Mouse (Mus musculus): Measurements from ENCODE around the gene Slc25a30. TPM values are rescaled to one million over a fixed set of nuclear protein-coding genes. Genes with fewer than 3 reads are reported as not detected.

Gene Slc25a30
- total and polyA plus RNA-seq, 3 experiments: 20.3 to 24.0 TPM; not detected in 1

DNA sequence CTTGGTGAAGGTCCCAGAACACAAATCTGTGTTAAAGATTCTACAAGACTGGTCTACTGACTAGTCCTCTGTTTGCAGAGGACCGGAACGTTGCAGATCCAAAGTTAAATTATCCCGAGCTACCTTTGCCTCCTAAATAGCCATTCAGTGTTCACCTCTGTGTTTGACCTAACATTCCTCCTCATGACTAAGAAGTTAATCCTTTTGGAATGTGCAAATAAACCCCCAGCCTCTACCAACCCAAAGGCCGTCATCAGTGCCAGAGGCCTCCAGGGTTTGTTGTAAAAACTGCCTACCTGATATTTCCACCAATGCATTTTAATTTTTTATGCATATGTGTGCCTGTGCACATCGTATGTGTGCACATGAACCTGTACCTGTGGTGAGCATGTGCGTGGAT lies 7.5 kb upstream of the Slc25a30 start:
- Histone ChIP-seq H3K27ac (ENCODE audit: control insufficient read depth, low read depth, low read length) (no peak overlapping the region), H3K4me3 (ENCODE audit: control insufficient read depth in 1 of 2, insufficient read depth in 1 of 2, low read depth in 2 of 2, low read length in 2 of 2) (no peak overlapping the region), H3K4me1 (ENCODE audit: control insufficient read depth in 1 of 2, insufficient read depth in 2 of 2, low read length in 2 of 2) (peaks cover 0 to 3% of the 10 kb centered on the region in 2 experiments; a peak in 1 of 4 replicates), H3K36me3 (ENCODE audit: control insufficient read depth in 1 of 2, insufficient read depth in 2 of 2, low read length in 2 of 2) (peaks cover 0 to 7% of the 10 kb centered on the region in 2 experiments; a peak in 2 of 4 replicates), H3K9me3 (replicated peaks; ENCODE audit: insufficient read depth, low read length) (no peaks in the 10 kb centered on the region), H3K27me3 (ENCODE audit: control insufficient read depth in 1 of 2, insufficient read depth in 2 of 2, low read length in 2 of 2) (peaks cover 7 to 23% of the 10 kb centered on the region in 2 experiments), H3K9ac (ENCODE audit: control insufficient read depth, low read depth, low read length, poor library complexity, severe bottlenecking) (no peak overlapping the region), H3K79me2 (ENCODE audit: control insufficient read depth, insufficient read depth, low read length, poor library complexity) (no peaks in the 10 kb centered on the region)
- no peak for DNase-seq (ENCODE audit: low read depth, low spot score)
- TF ChIP-seq TAL1 (IDR thresholded peaks at IDR 0.05; ENCODE audit: low read length): no peak
- TF ChIP-seq HCFC1 (IDR thresholded peaks at IDR 0.05; ENCODE audit: low read depth, low read length): no peak
- TF ChIP-seq MXI1 (IDR thresholded peaks at IDR 0.05; ENCODE audit: low read depth, low read length): no peak
- TF ChIP-seq NELFE (IDR thresholded peaks at IDR 0.05; ENCODE audit: low read depth, low read length): no peak
- TF ChIP-seq EP300 (IDR thresholded peaks at IDR 0.05; ENCODE audit: low read depth in 1 of 2, low read length in 2 of 2): no peak
- no peak for TF ChIP-seq NRF1 (IDR thresholded peaks at IDR 0.05; ENCODE audit: insufficient read depth, low read depth, low read length, poor library complexity, severe bottlenecking)
- no peak for TF ChIP-seq JUND (IDR thresholded peaks at IDR 0.05; ENCODE audit: low read depth, low read length)
- TF ChIP-seq ZC3H11A (IDR thresholded peaks at IDR 0.05; ENCODE audit: low read depth, low read length): no peak
- no peak for TF ChIP-seq TCF12 (IDR thresholded peaks at IDR 0.05; ENCODE audit: low read depth, low read length)
- TF ChIP-seq UBTF (IDR thresholded peaks at IDR 0.05; ENCODE audit: borderline replicate concordance, insufficient read depth, low read depth, low read length): no peak
- TF ChIP-seq POLR2A (IDR thresholded peaks at IDR 0.05; ENCODE audit: control insufficient read depth in 1 of 2, insufficient read depth in 1 of 2, low read depth in 1 of 2, low read length in 2 of 2, poor library complexity in 1 of 2): no peak
- TF ChIP-seq ETS1 (IDR thresholded peaks at IDR 0.05; ENCODE audit: low read depth, low read length): no peak
- TF ChIP-seq KAT2A (conservative IDR thresholded peaks at IDR 0.05; ENCODE audit: low read depth, low read length): no peak
- TF ChIP-seq SIN3A (IDR thresholded peaks at IDR 0.05; ENCODE audit: low read length): no peak
- TF ChIP-seq GABPA (IDR thresholded peaks at IDR 0.05; ENCODE audit: low read depth, low read length): no peak

DNA sequence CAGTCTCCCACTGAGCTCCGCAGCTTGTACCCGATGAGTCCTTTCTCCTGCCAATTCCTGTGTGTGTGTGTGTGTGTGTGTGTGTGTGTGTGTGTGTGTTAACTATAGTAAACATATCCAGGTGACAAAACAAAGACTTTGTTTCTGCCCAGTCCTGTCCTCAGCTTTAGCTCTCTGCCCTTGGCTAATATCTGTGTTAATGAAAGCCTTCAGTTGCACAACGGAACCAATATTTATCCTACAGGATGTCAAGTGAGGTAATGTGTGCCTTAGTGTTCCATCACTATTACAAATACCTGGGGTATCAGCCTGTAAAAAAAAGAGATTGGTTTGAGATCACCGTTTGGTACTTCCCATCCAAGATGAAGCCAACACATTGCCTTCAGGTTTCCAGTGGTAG lies 6.3 kb upstream of the Slc25a30 start:
- peaks cover 2 to 3% of the 10 kb centered on the region in 2 experiments; a peak in 3 of 4 replicates for H3K4me1 ChIP-seq (ENCODE audit: control insufficient read depth in 1 of 2, insufficient read depth in 2 of 2, low read length in 2 of 2)
- no peak for DNase-seq (ENCODE audit: low read depth, low spot score)
- no peak overlapping the region for H3K27ac ChIP-seq (ENCODE audit: control insufficient read depth, low read depth, low read length)
- no peak overlapping the region for H3K9ac ChIP-seq (ENCODE audit: control insufficient read depth, low read depth, low read length, poor library complexity, severe bottlenecking)
- H3K4me3 ChIP-seq (ENCODE audit: control insufficient read depth in 1 of 2, insufficient read depth in 1 of 2, low read depth in 2 of 2, low read length in 2 of 2): no peak overlapping the region
- H3K9me3 ChIP-seq (replicated peaks; ENCODE audit: insufficient read depth, low read length): no peaks in the 10 kb centered on the region
- H3K27me3 ChIP-seq (ENCODE audit: control insufficient read depth in 1 of 2, insufficient read depth in 2 of 2, low read length in 2 of 2): peaks cover 5 to 22% of the 10 kb centered on the region in 2 experiments
- TF ChIP-seq TBP (IDR thresholded peaks at IDR 0.05; ENCODE audit: low read depth, low read length) (no peak), MAFK (IDR thresholded peaks at IDR 0.05; ENCODE audit: borderline replicate concordance, low read depth, low read length) (no peak), ETS1 (IDR thresholded peaks at IDR 0.05; ENCODE audit: low read depth, low read length) (no peak), CTCF (IDR thresholded peaks at IDR 0.05 in 2 of 3, conservative IDR thresholded peaks at IDR 0.05 in 1 of 3; ENCODE audit: control insufficient read depth in 1 of 3, insufficient read depth in 1 of 3, low read depth in 2 of 3, low read length in 3 of 3, poor library complexity in 1 of 3, severe bottlenecking in 1 of 3) (no peak), POLR2A (IDR thresholded peaks at IDR 0.05; ENCODE audit: control insufficient read depth in 1 of 2, insufficient read depth in 1 of 2, low read depth in 1 of 2, low read length in 2 of 2, poor library complexity in 1 of 2) (no peak), POLR2AphosphoS2 (IDR thresholded peaks at IDR 0.05; ENCODE audit: low read length) (no peak), EP300 (IDR thresholded peaks at IDR 0.05; ENCODE audit: low read depth in 1 of 2, low read length in 2 of 2) (no peak), MAX (IDR thresholded peaks at IDR 0.05; ENCODE audit: low read length) (no peak), MYC (IDR thresholded peaks at IDR 0.05; ENCODE audit: low read depth, low read length) (no peak), ELF1 (IDR thresholded peaks at IDR 0.05; ENCODE audit: low read depth, low read length) (no peak), USF2 (IDR thresholded peaks at IDR 0.05; ENCODE audit: borderline replicate concordance in 1 of 2, insufficient read depth in 1 of 2, low read depth in 1 of 2, low read length in 2 of 2) (no peak), JUND (IDR thresholded peaks at IDR 0.05; ENCODE audit: low read depth, low read length) (no peak), SMC3 (IDR thresholded peaks at IDR 0.05; ENCODE audit: low read depth, low read length) (no peak), NELFE (IDR thresholded peaks at IDR 0.05; ENCODE audit: low read depth, low read length) (no peak), MAZ (IDR thresholded peaks at IDR 0.05; ENCODE audit: low read depth, low read length) (no peak), MXI1 (IDR thresholded peaks at IDR 0.05; ENCODE audit: low read depth, low read length) (no peak), SIN3A (IDR thresholded peaks at IDR 0.05; ENCODE audit: low read length) (no peak), HCFC1 (IDR thresholded peaks at IDR 0.05; ENCODE audit: low read depth, low read length) (no peak)
- peaks cover 0 to 9% of the 10 kb centered on the region in 2 experiments; a peak in 2 of 4 replicates for H3K36me3 ChIP-seq (ENCODE audit: control insufficient read depth in 1 of 2, insufficient read depth in 2 of 2, low read length in 2 of 2)
- H3K79me2 ChIP-seq (ENCODE audit: control insufficient read depth, insufficient read depth, low read length, poor library complexity): no peaks in the 10 kb centered on the region
